Mouse (Mus musculus) ES-E14 (cell line): ENCODE results near the gene Hecw2. TPM values are rescaled to one million over a fixed set of nuclear protein-coding genes. Genes with fewer than 3 reads are reported as not detected.

Experiments used
- DNase-seq: peaks from one replicate; pipeline ENCODE4 v3.0.0-alpha.2; 2013; ENCODE audit warnings: low read depth, low spot score
- H3K27ac ChIP-seq: 2 replicates; pipeline ENCODE4 v1.5.1; 2012; ENCODE audit warnings: low read depth, mild to moderate bottlenecking, low read length, moderate library complexity, mixed read lengths; ENCODE audit not compliant: poor library complexity, insufficient read depth, severe bottlenecking
- H3K36me3 ChIP-seq: 2 replicates; pipeline ENCODE4 v1.6.1; 2012; ENCODE audit warnings: mild to moderate bottlenecking, low read length, moderate library complexity, mixed read lengths; ENCODE audit not compliant: control insufficient read depth, poor library complexity, insufficient read depth, severe bottlenecking
- H3K4me1 ChIP-seq, 2 experiments: fragments of 150-350 bp in 1 of 2; sonication (generic) in 1 of 2; 2 replicates each; pipeline ENCODE4 v1.6.1; 2012; ENCODE audit warnings: low read length in 2 of 2, mild to moderate bottlenecking in 1 of 2, mixed read lengths in 1 of 2; ENCODE audit not compliant: control insufficient read depth in 2 of 2, insufficient read depth in 2 of 2, poor library complexity in 1 of 2
- H3K4me3 ChIP-seq, 2 experiments: fragments of 150-350 bp in 1 of 2; sonication (generic) in 1 of 2; 2 replicates each; pipeline ENCODE4 v1.5.1; 2012; ENCODE audit warnings: low read length in 2 of 2, low read depth in 1 of 2, mild to moderate bottlenecking in 1 of 2, mixed read lengths in 1 of 2; ENCODE audit not compliant: insufficient read depth in 1 of 2, poor library complexity in 1 of 2, severe bottlenecking in 1 of 2
- H3K9ac ChIP-seq: 2 replicates; pipeline ENCODE4 v1.6.1; 2012; ENCODE audit warnings: low read depth, mild to moderate bottlenecking, low read length, mixed read lengths; ENCODE audit not compliant: poor library complexity, insufficient read depth, severe bottlenecking
- H3K9me3 ChIP-seq: fragments of 150-350 bp; sonication (generic); 2 replicates; pipeline ENCODE4 v1.6.1; 2012; ENCODE audit warnings: low read depth, mild to moderate bottlenecking, low read length; ENCODE audit not compliant: control insufficient read depth, insufficient read depth
- CHD2 ChIP-seq: IDR thresholded peaks from 2 replicates; pipeline ENCODE4 v1.6.1; 2014; ENCODE audit warnings: mild to moderate bottlenecking, low read depth, low read length, inconsistent platforms
- HCFC1 ChIP-seq: IDR thresholded peaks from 2 replicates; pipeline ENCODE4 v1.6.1; 2012; ENCODE audit warnings: low read length, inconsistent platforms, borderline replicate concordance; ENCODE audit not compliant: insufficient read depth
- MAFK ChIP-seq: IDR thresholded peaks from 2 replicates; pipeline ENCODE4 v1.6.1; 2014; ENCODE audit warnings: mild to moderate bottlenecking, low read depth, low read length, inconsistent platforms; ENCODE audit not compliant: insufficient read depth
- ZC3H11A ChIP-seq: IDR thresholded peaks from 2 replicates; pipeline ENCODE4 v1.6.1; 2012; ENCODE audit warnings: low read depth, mild to moderate bottlenecking, inconsistent platforms, low read length, borderline replicate concordance
- ZNF384 ChIP-seq: IDR thresholded peaks from 2 replicates; pipeline ENCODE4 v1.6.1; 2012; ENCODE audit warnings: low read depth, low read length, inconsistent platforms
- in situ Hi-C, 2 experiments: fragments of 600-800 bp; cut with MboI; formaldehyde crosslinking; loops; one replicate each; pipeline ENCODE4 v1.15.1; 2025; ENCODE audit warnings: low sequenced_read_pairs in 2 of 2, inconsistent platforms in 1 of 2; ENCODE audit not compliant: unreplicated experiment in 2 of 2
- total RNA-seq: library from RNA; depleted of rRNA; stranded (reverse); fragments of 300-350 nt; gene quantifications from 2 replicates; pipeline ENCODE4 v1.2.3, GENCODE M21; 2012

Gene Hecw2
- total RNA-seq, 1 experiment = 6.6 TPM

- no peak for TF ChIP-seq ZNF384
- TF ChIP-seq ZC3H11A = no peak
- TF ChIP-seq HCFC1 = no peak
- TF ChIP-seq CHD2 = no peak
- no peak for TF ChIP-seq MAFK
- no peak overlapping the region for H3K4me3 ChIP-seq
- in situ Hi-C loops = no loop called here
Measured at GRCm38 (mm10) chr1:53791343-53791742, 403.6 kb downstream of the Hecw2 start.

GRCm38 (mm10) chr1:53784721-53785418, 410.1 kb downstream of the Hecw2 start, which contains the start of gene Stk17b:
Stk17b (minus strand) TSS chr1:53785224.
- no peak for TF ChIP-seq MAFK
- TF ChIP-seq ZNF384 = no peak
- TF ChIP-seq HCFC1 = peak; percentile 61; the same call in 1 of the 2 replicates
- TF ChIP-seq CHD2 = no peak
- TF ChIP-seq ZC3H11A = no peak
- Histone ChIP-seq H3K9me3 (no peaks in the 10 kb centered on the region), H3K4me1 (0 out of 4 replicates have a peak, but pooled peaks cover 0 to 4% of the 10 kb centered on the region in 2 experiments), H3K4me3 (peak within 1 kb of the TSS; percentile 77 to 90), H3K27ac (peak within 1 kb of the TSS; percentile 76; the same call in 1 of the 2 replicates), H3K9ac (peak within 1 kb of the TSS; percentile 92), H3K36me3 (no peaks in the 10 kb centered on the region)
- in situ Hi-C loops = no loop called here
- peak; percentile 80 for DNase-seq

More at GRCm38 (mm10) chr1:53791343-53791742, 403.6 kb downstream of the Hecw2 start:
- H3K36me3 ChIP-seq = no peaks in the 10 kb centered on the region
- DNase-seq = no peak
- H3K27ac ChIP-seq = no peak overlapping the region
- no peaks in the 10 kb centered on the region for H3K4me1 ChIP-seq
- H3K9me3 ChIP-seq = no peaks in the 10 kb centered on the region
- no peak overlapping the region for H3K9ac ChIP-seq

- H3K27ac ChIP-seq = no peak overlapping the region
- DNase-seq = peak; percentile 19
- TF ChIP-seq HCFC1 (no peak), CHD2 (no peak), ZC3H11A (no peak), MAFK (no peak)
- H3K36me3 ChIP-seq = no peaks in the 10 kb centered on the region
- in situ Hi-C loops = no loop called here
- 0 out of 4 replicates have a peak, but pooled peaks cover 0 to 4% of the 10 kb centered on the region in 2 experiments for H3K4me1 ChIP-seq
- H3K9me3 ChIP-seq = no peaks in the 10 kb centered on the region
- peak overlapping the region; percentile 77 to 90 for H3K4me3 ChIP-seq
- H3K9ac ChIP-seq = peak overlapping the region; percentile 92
Measured at GRCm38 (mm10) chr1:53784291-53784720, 410.7 kb downstream of the Hecw2 start.

GRCm38 (mm10) chr1:53782956-53783355, 412.0 kb downstream of the Hecw2 start:
- H3K9me3 ChIP-seq = no peaks in the 10 kb centered on the region
- in situ Hi-C loops = no loop called here
- H3K4me1 ChIP-seq = 0 out of 4 replicates have a peak, but pooled peaks cover 0 to 4% of the 10 kb centered on the region in 2 experiments
- H3K4me3 ChIP-seq = no peak overlapping the region
- no peak for DNase-seq
- TF ChIP-seq ZNF384 (no peak), MAFK (no peak), CHD2 (no peak), ZC3H11A (no peak), HCFC1 (no peak)
- no peaks in the 10 kb centered on the region for H3K36me3 ChIP-seq
- no peak overlapping the region for H3K9ac ChIP-seq
- H3K27ac ChIP-seq = no peak overlapping the region

GRCm38 (mm10) chr1:53782079-53782478, 412.9 kb downstream of the Hecw2 start:
- Histone ChIP-seq H3K9me3 (no peaks in the 10 kb centered on the region), H3K9ac (no peak overlapping the region), H3K4me1 (0 out of 4 replicates have a peak, but pooled peaks cover 0 to 4% of the 10 kb centered on the region in 2 experiments), H3K4me3 (no peak overlapping the region), H3K27ac (no peak overlapping the region), H3K36me3 (no peaks in the 10 kb centered on the region)
- in situ Hi-C loops = no loop called here
- TF ChIP-seq MAFK (no peak), HCFC1 (no peak), ZC3H11A (no peak), ZNF384 (no peak), CHD2 (no peak)
- DNase-seq = no peak
